30 mouse cellular contexts compared by ENCODE assay signal in genomic region chr9:43241970-43242369, GRCm38 (mm10). TPM values are rescaled to one million over a fixed set of nuclear protein-coding genes. Genes with fewer than 3 reads are reported as not detected.
DNase-seq lines count a peak whose midpoint lies in the region; ATAC-seq lines count a peak whose summit lies in the region.
"Had no signal": no experiment of that assay in that cellular context is flagged by ENCODE, and none has a peak within 500 bp of the region (broad histone marks: within the 10 kb centered on the region; RNA-seq: fewer than 3 reads in every experiment).

No protein-coding gene starts in this region.

- H3K4me2 ChIP-seq in liver, embryonic 16.5 days (ENCODE audit: low read depth, low read length): peak overlapping the region; percentile 22; the same call in 1 of the 2 replicates
- H3K4me2 ChIP-seq in midbrain, embryonic 13.5 days (replicated peaks): no peak overlapping the region
- H3K4me2 ChIP-seq: forebrain, embryonic 12.5 days; heart, embryonic 11.5 days; hindbrain, embryonic 12.5 days; intestine, embryonic 15.5 days; limb, embryonic 12.5 days; midbrain, embryonic 12.5 days had no signal

- H3K36me3 ChIP-seq in erythroblast, embryonic 14.5 days (ENCODE audit: control insufficient read depth): peaks cover 13% of the 10 kb centered on the region
- H3K36me3 ChIP-seq in limb, embryonic 10.5 days: peaks cover 8% of the 10 kb centered on the region; the same call in 1 of the 2 replicates
- no peaks in the 10 kb centered on the region for H3K36me3 ChIP-seq in liver, embryonic 16.5 days (ENCODE audit: control insufficient read depth, insufficient read depth)
- H3K36me3 ChIP-seq in midbrain, embryonic 13.5 days: no peaks in the 10 kb centered on the region
- H3K36me3 ChIP-seq: forebrain, embryonic 12.5 days; hindbrain, embryonic 12.5 days; intestine, embryonic 15.5 days; midbrain, embryonic 12.5 days had no signal

- H3K9me3 ChIP-seq in erythroblast, embryonic 14.5 days (ENCODE audit: control insufficient read depth, low read length): no peaks in the 10 kb centered on the region
- H3K9me3 ChIP-seq in limb, embryonic 10.5 days (replicated peaks): no peaks in the 10 kb centered on the region
- H3K9me3 ChIP-seq in liver, embryonic 16.5 days (replicated peaks; ENCODE audit: control insufficient read depth, low read length): no peaks in the 10 kb centered on the region
- no peaks in the 10 kb centered on the region for H3K9me3 ChIP-seq in midbrain, embryonic 13.5 days
- H3K9me3 ChIP-seq: forebrain, embryonic 12.5 days; G1E; hindbrain, embryonic 12.5 days; intestine, embryonic 15.5 days; limb, embryonic 12.5 days; megakaryocyte, embryonic 14.5 days; midbrain, embryonic 12.5 days had no signal

- H3K4me3 ChIP-seq in erythroblast, embryonic 14.5 days (replicated peaks): peak overlapping the region; percentile 28
- H3K4me3 ChIP-seq in limb, embryonic 10.5 days: no peak overlapping the region
- H3K4me3 ChIP-seq in liver, embryonic 16.5 days (ENCODE audit: low read depth, low read length): no peak overlapping the region
- H3K4me3 ChIP-seq in midbrain, embryonic 13.5 days (replicated peaks): no peak overlapping the region
- H3K4me3 ChIP-seq: forebrain, embryonic 12.5 days; hindbrain, embryonic 12.5 days; intestine, embryonic 15.5 days; limb, embryonic 12.5 days; megakaryocyte, embryonic 14.5 days; midbrain, embryonic 12.5 days had no signal

- 85% methylated on average over 8 of the region's 8 CpGs for WGBS in limb, embryonic 10.5 days
- 35% methylated on average over 8 of the region's 8 CpGs for WGBS in liver, embryonic 16.5 days (ENCODE audit: insufficient replicate concordance)
- 89% methylated on average over 8 of the region's 8 CpGs for WGBS in midbrain, embryonic 13.5 days

- no peak overlapping the region for H3K9ac ChIP-seq in liver, embryonic 16.5 days (ENCODE audit: low read depth, low read length)
- no peak overlapping the region for H3K9ac ChIP-seq in midbrain, embryonic 13.5 days (replicated peaks)
- H3K9ac ChIP-seq: forebrain, embryonic 12.5 days; hindbrain, embryonic 12.5 days; intestine, embryonic 15.5 days; limb, embryonic 12.5 days; midbrain, embryonic 12.5 days had no signal

- peak; percentile 65 for DNase-seq in 3T3-L1 (ENCODE audit: low read depth, low spot score)
- DNase-seq in limb, embryonic 10.5 days (ENCODE audit: low spot score): no peak
- DNase-seq in thymus, postnatal 14 days: no peak
- no peak for DNase-seq in adrenal gland, postnatal 25 days
- DNase-seq: adrenal gland, postnatal 10 days; cerebellum, adult 11 months; gastrocnemius, postnatal 14 days; heart, postnatal 36 days; kidney, adult 9 months; kidney, postnatal 10 days; lung, adult 18-20 months; lung, postnatal 4 days had no signal

- no peaks in the 10 kb centered on the region for H3K27me3 ChIP-seq in erythroblast, embryonic 14.5 days (ENCODE audit: control insufficient read depth)
- H3K27me3 ChIP-seq in limb, embryonic 10.5 days (ENCODE audit: low read depth, poor library complexity, severe bottlenecking): no peaks in the 10 kb centered on the region
- no peaks in the 10 kb centered on the region for H3K27me3 ChIP-seq in liver, embryonic 16.5 days (ENCODE audit: control insufficient read depth, insufficient read depth, low read depth, low read length)
- peaks cover 38% of the 10 kb centered on the region for H3K27me3 ChIP-seq in midbrain, embryonic 13.5 days
- H3K27me3 ChIP-seq: intestine, embryonic 15.5 days; limb, embryonic 12.5 days; Patski had no signal

- no peak for ATAC-seq in erythroblast, adult 5-6 weeks (replicated peaks; ENCODE audit: low FRiP score, poor library complexity, severe bottlenecking)
- ATAC-seq in liver, embryonic 16.5 days (ENCODE audit: low read depth): no peak
- no peak for ATAC-seq in midbrain, embryonic 13.5 days
- ATAC-seq: hindbrain, postnatal 0 days; intestine, embryonic 15.5 days; lung, postnatal 0 days; Patski had no signal

- H3K4me1 ChIP-seq in erythroblast, embryonic 14.5 days (ENCODE audit: control insufficient read depth): peaks cover 95% of the 10 kb centered on the region
- H3K4me1 ChIP-seq in limb, embryonic 10.5 days: peaks cover 86% of the 10 kb centered on the region
- peaks cover 74% of the 10 kb centered on the region for H3K4me1 ChIP-seq in liver, embryonic 16.5 days (ENCODE audit: control insufficient read depth, low read depth, low read length)
- H3K4me1 ChIP-seq in midbrain, embryonic 13.5 days (replicated peaks): peaks cover 20% of the 10 kb centered on the region

- peak overlapping the region; percentile 93; the same call in 1 of the 2 replicates for H3K27ac ChIP-seq in limb, embryonic 10.5 days
- peak overlapping the region; percentile 54; the same call in 1 of the 2 replicates for H3K27ac ChIP-seq in liver, embryonic 16.5 days (ENCODE audit: low read length)
- no peak overlapping the region for H3K27ac ChIP-seq in midbrain, embryonic 13.5 days
- H3K27ac ChIP-seq: forebrain, embryonic 12.5 days; hindbrain, embryonic 12.5 days; hindbrain, postnatal 0 days; intestine, embryonic 15.5 days; midbrain, embryonic 12.5 days had no signal

RNA-seq across cellular contexts. Expression of gene Oaf, which starts 2.3 kb away (rescaled TPM):
- polyA plus RNA-seq in erythroblast, embryonic 14.5 days (2012): 12.3 and 12.6 TPM in 2 replicates
- total RNA-seq in erythroblast, adult 5-6 weeks (2015; ENCODE audit: low replicate concordance): 2.1 and 21.7 TPM in 2 replicates
- 1.8 and 3.7 TPM in 2 replicates for total RNA-seq in erythroblast, adult 5-6 weeks (2017; ENCODE audit: low replicate concordance)
- polyA plus RNA-seq in limb, embryonic 10.5 days (2016; fragmentation: Nextera tagmentation; extraction: Ambion mirVana): 68.6 and 87.4 TPM in 2 replicates
- polyA plus RNA-seq in liver, embryonic 16.5 days (2015; fragmentation: Nextera tagmentation; extraction: Ambion mirVana): 24.4 and 29.0 TPM in 2 replicates
- total RNA-seq in adrenal gland, postnatal 25 days (2021): 7.7 and 16.8 TPM in 2 replicates
- polyA plus RNA-seq in midbrain, embryonic 13.5 days (2015; fragmentation: Nextera tagmentation; extraction: Ambion mirVana): 5.6 and 7.1 TPM in 2 replicates

RNA-seq across cellular contexts. Expression of gene Pou2f3, which starts 31.8 kb away (rescaled TPM):
- not detected in 2 replicates for polyA plus RNA-seq in erythroblast, embryonic 14.5 days (2012)
- not detected in 2 replicates for total RNA-seq in erythroblast, adult 5-6 weeks (2015; ENCODE audit: low replicate concordance)
- total RNA-seq in erythroblast, adult 5-6 weeks (2017; ENCODE audit: low replicate concordance): not detected in 2 replicates
- 0.08 TPM in 1 of 2 replicates, not detected in the other for polyA plus RNA-seq in limb, embryonic 10.5 days (2016; fragmentation: Nextera tagmentation; extraction: Ambion mirVana)
- polyA plus RNA-seq in liver, embryonic 16.5 days (2015; fragmentation: Nextera tagmentation; extraction: Ambion mirVana): 0.07 TPM in 1 of 2 replicates, not detected in the other
- not detected in 2 replicates for total RNA-seq in adrenal gland, postnatal 25 days (2021)
- 0.08 TPM in 1 of 2 replicates, not detected in the other for polyA plus RNA-seq in midbrain, embryonic 13.5 days (2015; fragmentation: Nextera tagmentation; extraction: Ambion mirVana)
- total RNA-seq: adrenal gland, postnatal 10 days; granulocyte monocyte progenitor cell, adult 5-6 weeks; left cerebral cortex, postnatal 14 days had no signal
- polyA plus RNA-seq: forebrain, embryonic 12.5 days; G1E; heart, embryonic 11.5 days; hindbrain, embryonic 12.5 days; limb, embryonic 12.5 days; midbrain, embryonic 12.5 days; neural tube, embryonic 14.5 days had no signal
